Mouse (Mus musculus): ENCODE measurements around the gene Garem2.

Garem2 gene

GRCm38 (mm10) chr5:30153222-30153621 is 48.3 kb downstream of the Garem2 start:
- no peak for DNase-seq (ENCODE audit: low read depth, low spot score)

GRCm38 (mm10) chr5:30154013-30154412 is 49.1 kb downstream of the Garem2 start:
- DNase-seq (ENCODE audit: low read depth, low spot score), result peak; percentile 43

GRCm38 (mm10) chr5:30154474-30155394 is 49.8 kb downstream of the Garem2 start, which contains the start of the genes Hadha and Hadhb:
TSS of gene Hadha (minus strand) at chr5:30155162.
TSS of gene Hadhb (plus strand) at chr5:30155248.
- DNase-seq (ENCODE audit: low read depth, low spot score), result peak; percentile 96

GRCm38 (mm10) chr5:30155395-30155792 is 50.4 kb downstream of the Garem2 start:
- DNase-seq (ENCODE audit: low read depth, low spot score), result no peak

GRCm38 (mm10) chr5:30155821-30156629 is 51.1 kb downstream of the Garem2 start:
- DNase-seq (ENCODE audit: low read depth, low spot score), result no peak

- DNase-seq (ENCODE audit: low read depth, low spot score), result no peak
Observed at GRCm38 (mm10) chr5:30159601-30160000, 54.6 kb downstream of the Garem2 start.

GRCm38 (mm10) chr5:30161836-30162235 is 56.9 kb downstream of the Garem2 start:
- DNase-seq (ENCODE audit: low read depth, low spot score), result no peak

- DNase-seq (ENCODE audit: low read depth, low spot score), result no peak
Observed at GRCm38 (mm10) chr5:30162339-30162738, 57.4 kb downstream of the Garem2 start.

GRCm38 (mm10) chr5:30165234-30165946 is 60.4 kb downstream of the Garem2 start:
- DNase-seq (ENCODE audit: low read depth, low spot score), result no peak
